Mouse (Mus musculus) kidney, postnatal 36 days (tissue): ENCODE measurements around the gene Pvalb.

ENCODE experiments used
- DNase-seq, 2 experiments: peaks; one replicate each; pipeline ENCODE4 v3.0.0; 2021 to 2022; ENCODE audit warnings: mixed read lengths in 2 of 2

The Pvalb gene

GRCm38 (mm10) chr15:78195096-78195880 lies 10.9 kb downstream of the Pvalb start:
- no peak for DNase-seq

- DNase-seq = no peak
Measured at GRCm38 (mm10) chr15:78194320-78194719, 11.9 kb downstream of the Pvalb start.

DNA sequence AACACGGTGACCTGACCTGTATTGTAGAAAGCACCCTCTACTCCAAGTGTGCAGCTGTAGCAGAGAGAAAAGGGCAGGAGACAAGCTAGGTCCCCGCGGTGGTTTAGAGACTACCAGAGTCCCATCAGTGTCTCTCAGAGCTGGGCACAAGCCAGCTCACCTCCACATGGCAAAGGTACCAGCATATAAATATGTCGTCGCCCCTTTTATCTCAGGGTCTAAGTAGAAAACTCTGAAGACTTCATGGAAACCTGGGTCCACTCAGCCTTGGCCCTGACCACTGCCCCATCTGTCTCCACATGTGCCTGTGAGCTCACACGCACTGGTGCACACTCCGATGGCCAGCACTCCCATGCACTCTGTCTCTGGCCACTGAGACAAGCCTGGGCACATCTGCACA lies 16.6 kb downstream of the Pvalb start:
- DNase-seq = no peak

- DNase-seq = no peak
Measured at GRCm38 (mm10) chr15:78188546-78188945, 17.7 kb downstream of the Pvalb start.

DNA sequence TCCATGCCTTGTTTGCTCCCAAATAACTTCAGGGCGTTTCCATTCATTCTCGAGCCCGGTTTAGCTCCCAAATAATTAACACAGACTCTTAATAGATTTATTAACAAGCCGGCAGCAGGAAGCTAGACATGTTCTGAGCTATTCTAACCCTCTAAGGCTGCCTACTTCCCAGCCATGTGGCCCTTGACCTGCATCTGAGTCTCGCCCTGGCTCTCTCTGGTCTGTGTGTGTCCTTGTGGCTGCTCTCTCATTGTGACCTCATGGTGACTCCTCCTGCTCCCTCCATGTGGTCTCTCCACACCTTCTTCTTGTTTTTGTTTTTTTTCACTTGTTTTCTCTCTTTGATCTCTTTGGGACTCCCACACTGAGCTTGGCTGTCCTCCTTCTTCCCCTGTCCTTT lies 19.3 kb downstream of the Pvalb start:
- DNase-seq = no peak

DNA sequence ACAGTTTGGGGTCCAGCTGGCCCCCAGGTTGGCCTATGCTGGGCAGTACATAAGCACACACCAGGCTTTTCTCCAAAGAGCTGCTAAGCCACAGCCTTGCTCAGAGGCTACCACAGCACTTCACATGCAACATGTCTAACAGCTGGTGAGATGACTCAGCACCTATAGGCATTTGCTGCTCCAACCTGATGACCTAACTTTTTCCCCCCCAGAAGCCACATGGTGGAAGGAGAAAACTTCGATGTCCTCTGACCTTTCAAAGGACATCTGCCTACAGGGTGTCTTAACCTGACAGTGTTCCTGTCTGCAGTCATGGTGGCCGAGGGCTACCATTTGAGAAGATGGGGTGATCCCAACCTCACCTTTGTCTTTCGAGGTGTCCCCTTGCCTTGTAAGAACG lies 20.6 kb downstream of the Pvalb start:
- no peak for DNase-seq

GRCm38 (mm10) chr15:78184855-78185254 lies 21.3 kb downstream of the Pvalb start:
- peak in 1 of 2 experiments; percentile 33 for DNase-seq

GRCm38 (mm10) chr15:78181701-78182405 lies 24.3 kb downstream of the Pvalb start:
- no peak for DNase-seq

DNA sequence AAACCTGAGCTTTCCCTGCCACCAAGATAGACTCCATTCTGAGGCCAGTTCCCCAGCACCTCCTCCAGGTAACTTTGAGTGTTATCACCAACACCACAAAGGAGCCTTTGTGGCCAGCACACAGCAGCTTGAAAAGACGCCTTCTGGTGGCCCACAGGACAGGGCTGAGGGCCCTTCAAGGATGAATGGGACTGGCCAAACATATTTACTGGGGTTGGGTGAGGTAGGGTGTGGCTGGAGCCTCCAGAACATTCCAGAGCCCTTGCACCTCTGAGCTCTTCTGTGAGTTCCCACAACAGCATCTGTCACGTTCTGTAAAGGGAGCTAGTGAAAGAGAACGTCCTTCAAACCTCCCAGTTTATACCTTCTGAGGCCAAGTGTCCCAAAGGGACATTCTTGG lies 26.4 kb downstream of the Pvalb start:
- DNase-seq = no peak

DNA sequence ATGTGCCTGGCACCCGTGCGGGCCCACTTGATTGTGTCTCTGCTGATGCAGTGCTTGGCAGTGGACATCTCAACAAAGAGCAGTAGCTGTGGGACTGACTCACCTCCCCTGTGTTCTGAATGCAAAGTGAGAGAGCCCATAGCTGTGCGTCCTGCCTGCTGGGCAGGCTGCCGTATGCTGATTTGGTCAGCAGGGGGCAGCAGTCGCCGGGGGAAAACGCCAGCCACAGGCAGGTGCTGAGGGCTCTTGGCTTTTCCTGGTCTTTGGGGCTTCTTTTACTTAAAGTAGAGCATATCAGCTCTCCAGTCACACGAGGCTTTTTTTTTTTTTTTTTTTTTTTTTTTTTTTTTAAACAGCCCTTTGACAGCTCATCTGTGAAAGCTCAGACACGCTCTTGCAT lies 27.8 kb downstream of the Pvalb start:
- DNase-seq = peak; percentile 49 to 88

- no peak for DNase-seq
Measured at GRCm38 (mm10) chr15:78177257-78177656, 28.9 kb downstream of the Pvalb start.

DNA sequence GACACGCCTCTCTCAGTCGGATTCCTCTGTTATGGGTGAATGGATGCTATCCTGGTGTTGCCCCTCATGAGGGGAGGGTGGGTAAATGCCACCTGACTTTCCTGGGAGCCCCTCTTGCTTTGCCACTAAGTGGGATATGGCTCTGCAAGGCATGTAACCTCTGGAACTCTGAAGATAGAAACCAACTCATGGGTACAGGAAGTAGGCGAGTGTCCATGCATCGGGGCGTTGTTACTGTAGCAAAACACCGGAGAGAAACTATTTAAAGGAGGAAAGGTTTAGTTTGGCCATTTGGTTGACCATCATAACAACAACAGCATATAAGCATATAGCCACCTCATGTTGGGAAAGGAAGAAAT lies 31.3 kb downstream of the Pvalb start:
- no peak for DNase-seq

- DNase-seq = peak; percentile 97 to 100
Measured at GRCm38 (mm10) chr15:78173972-78174886, 32.0 kb downstream of the Pvalb start, which contains the start of gene Ift27. Ift27 (minus strand) TSS chr15:78174107.

DNA sequence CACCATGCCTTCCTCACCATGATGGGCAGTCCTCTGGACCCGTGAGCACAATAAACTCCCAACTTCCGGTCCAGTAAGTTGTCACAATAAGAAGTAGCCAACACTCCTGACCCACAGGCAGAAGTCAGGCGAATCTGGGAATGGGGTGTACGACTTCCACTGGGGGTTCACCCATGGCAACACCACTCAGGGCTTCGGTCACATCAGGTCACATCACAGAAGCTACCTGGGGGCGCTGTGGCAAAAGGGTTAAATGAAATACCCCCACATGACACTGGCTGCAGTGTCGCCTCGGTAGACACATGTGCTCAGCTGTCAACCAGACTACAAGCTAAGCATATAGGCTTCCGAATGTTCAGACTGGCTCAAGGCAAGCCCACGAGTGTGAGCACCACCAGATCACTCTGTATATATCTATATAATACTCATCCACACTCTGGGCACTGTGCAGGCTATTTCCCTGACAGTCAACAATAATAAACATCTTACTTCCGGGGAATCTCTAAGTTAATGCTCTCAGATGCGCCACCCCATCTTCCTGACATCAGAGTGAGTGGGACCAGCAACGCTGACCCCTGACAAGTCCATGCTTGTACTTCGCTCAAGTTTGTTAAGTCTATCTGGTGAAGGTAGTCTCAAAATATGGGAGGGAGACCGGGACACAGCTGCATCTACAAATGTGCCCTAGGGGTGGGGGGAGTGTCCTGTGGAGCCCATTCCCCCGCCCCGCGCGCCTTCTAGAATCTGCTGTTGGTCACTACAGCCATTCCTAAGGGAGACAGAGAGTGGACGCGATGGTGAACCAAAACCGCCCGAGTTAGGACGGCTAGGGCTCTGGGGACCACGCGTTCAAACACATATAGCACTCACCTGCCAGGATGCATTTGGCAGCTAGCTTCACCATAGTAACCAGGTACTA lies 33.0 kb downstream of the Pvalb start:
- no peak for DNase-seq

DNA sequence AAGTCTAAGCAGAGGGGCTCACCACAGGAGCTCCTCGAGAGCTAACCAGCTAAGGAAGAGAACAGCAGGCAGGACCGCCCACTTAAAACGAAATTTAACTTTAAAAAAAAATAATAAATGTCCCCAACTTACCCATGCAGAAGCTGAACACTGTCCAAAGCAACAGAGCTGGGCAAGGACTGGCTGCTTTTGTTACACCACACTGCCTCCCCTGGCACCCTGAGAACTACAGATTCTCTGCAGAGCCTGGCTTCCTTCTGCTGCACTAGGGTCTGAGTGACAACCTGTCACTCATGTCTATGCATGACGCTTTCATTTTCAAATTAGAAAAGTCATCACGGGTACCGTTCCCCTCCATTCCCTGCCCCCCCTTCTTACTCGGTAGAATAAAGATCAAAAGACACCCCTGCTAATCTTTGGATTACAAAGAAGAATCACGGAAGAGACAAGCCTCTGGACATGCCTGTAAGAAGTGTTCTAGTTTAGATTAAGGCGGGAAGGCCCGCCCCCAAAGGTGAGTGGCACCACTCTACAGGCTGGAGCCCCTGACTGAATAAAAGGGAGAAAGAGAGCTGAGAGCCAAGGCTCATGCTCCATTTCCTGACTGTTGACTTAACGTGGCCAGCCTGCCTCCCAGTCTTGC lies 33.8 kb downstream of the Pvalb start:
- DNase-seq = peak in 1 of 2 experiments; percentile 19

- no peak for DNase-seq
Measured at GRCm38 (mm10) chr15:78171651-78172050, 34.5 kb downstream of the Pvalb start.

DNA sequence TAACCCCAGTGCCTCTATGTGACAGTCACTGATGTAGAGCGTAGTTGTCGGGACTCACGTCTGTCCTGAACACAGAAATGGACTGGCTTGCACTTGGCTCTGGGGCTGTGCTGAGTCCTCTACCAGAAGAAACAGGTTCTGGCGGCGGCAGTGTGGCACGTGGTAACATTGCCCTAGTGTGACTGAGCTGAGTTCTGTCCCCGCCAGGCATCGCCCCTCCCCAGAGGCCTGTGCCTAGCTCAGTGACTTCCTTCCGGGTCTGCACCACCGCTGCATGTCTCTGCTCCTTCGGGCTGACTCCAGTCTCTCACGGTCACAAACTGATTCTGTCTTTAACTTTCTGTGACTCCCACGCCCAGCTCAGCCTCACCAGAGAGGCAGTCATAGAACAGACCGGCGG lies 35.5 kb downstream of the Pvalb start:
- DNase-seq = no peak

DNA sequence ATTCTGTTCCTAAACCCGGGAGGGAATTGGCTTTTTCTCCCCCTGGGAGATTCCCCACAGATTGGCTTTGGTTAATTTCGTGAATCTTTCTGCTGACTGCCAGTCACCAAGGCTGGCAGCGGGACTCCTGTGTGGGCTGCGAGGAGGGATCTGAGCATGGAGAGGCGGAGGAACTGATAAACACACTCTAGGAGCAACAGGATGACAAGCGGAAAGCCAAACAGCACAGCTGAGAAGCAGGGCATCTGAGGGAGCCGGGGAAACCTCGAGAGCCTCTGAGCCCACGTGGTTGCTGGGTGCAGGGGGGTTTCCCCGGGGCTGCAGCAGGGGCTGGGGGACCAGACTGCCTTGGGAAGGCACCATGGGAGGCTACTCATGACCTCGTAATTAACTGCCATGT lies 36.6 kb downstream of the Pvalb start:
- DNase-seq = no peak

DNA sequence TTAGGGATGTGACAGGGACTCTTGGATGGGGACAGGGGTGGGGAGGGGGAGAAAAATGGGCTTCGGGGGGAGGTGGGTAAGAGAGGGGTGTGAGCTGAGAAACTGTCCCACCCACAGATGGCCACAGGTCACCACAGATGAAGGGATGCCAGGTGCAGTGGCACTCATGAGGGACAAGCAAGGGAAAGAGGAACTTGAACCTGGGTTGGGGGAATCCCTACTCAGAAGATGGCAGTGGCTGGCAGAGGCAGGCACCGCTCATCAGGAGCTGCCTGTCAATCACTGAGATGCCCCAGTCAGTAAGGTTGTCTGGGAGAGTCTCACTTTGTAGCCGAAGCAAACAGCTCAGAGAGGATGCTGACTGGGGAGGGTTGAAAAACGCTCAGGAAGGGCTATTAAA lies 40.9 kb downstream of the Pvalb start:
- DNase-seq = no peak

GRCm38 (mm10) chr15:78164466-78164865 lies 41.7 kb downstream of the Pvalb start:
- no peak for DNase-seq

- no peak for DNase-seq
Measured at GRCm38 (mm10) chr15:78161946-78162345, 44.3 kb downstream of the Pvalb start.

DNA sequence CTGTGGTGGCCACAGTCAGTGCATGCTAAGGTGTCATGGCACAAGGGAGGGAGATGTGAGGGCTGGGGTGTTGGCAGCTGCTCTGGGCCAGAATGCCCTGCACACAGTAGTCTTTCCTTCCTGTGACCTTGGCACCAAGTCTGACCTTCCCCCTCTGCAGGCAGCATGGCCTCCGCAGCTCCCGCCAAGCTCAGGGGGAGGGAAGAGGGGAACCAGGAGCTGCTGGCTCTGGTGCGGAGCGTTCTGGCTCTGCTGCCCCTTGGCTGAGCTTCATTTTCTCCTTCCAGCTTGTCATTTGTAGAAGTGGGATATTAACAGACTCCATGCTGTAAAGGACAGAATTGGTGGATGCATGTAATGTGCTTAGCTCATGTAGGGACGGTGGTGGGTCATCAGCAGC lies 47.9 kb downstream of the Pvalb start:
- no peak for DNase-seq
